ENCODE assay signal across 25 mouse cellular contexts in genomic region chr11:69589207-69589834, GRCm38 (mm10). TPM values are rescaled to one million over a fixed set of nuclear protein-coding genes. Genes with fewer than 3 reads are reported as not detected.
DNase-seq lines count a peak whose midpoint lies in the region; ATAC-seq and TF ChIP-seq lines count a peak whose summit lies in the region.
"Had no signal": no experiment of that assay in that cellular context is flagged by ENCODE, and none has a peak within 500 bp of the region (broad histone marks: within the 10 kb centered on the region; RNA-seq: fewer than 3 reads in every experiment).

No protein-coding gene starts in this region.

- H3K4me3 ChIP-seq in E14TG2a.4 (replicated peaks; ENCODE audit: low read length) = 0 out of 2 replicates have a peak overlapping the region, but pooled peaks have one; percentile 1
- H3K4me3 ChIP-seq in liver, embryonic 14.5 days (ENCODE audit: insufficient read depth in 1 of 2, low read depth in 2 of 2, low read length in 2 of 2) = no peak overlapping the region
- H3K4me3 ChIP-seq: embryonic facial prominence, embryonic 10.5 days; hindbrain, embryonic 12.5 days; left cerebral cortex, adult 2 months; limb, embryonic 13.5 days; midbrain, embryonic 15.5 days; neural tube, embryonic 15.5 days had no signal

- 32% methylated on average over 22 of the region's 22 CpGs for WGBS in liver, embryonic 14.5 days (ENCODE audit: insufficient replicate concordance)

- intact Hi-C loops in heart, postnatal 10 days (cut with DNase I) = no loop called here
- intact Hi-C loops in left cerebral cortex, postnatal 36 days (cut with DNase I) = no loop called here
- intact Hi-C loops in left cerebral cortex, postnatal 4 days (cut with DNase I) = no loop called here

- peak overlapping the region; percentile 45 for H3K4me2 ChIP-seq in liver, embryonic 14.5 days (ENCODE audit: low read depth)
- H3K4me2 ChIP-seq: hindbrain, embryonic 12.5 days; limb, embryonic 13.5 days; midbrain, embryonic 15.5 days; neural tube, embryonic 15.5 days had no signal

- H3K27me3 ChIP-seq in E14TG2a.4 (ENCODE audit: insufficient read depth, low read length) = no peaks in the 10 kb centered on the region
- no peaks in the 10 kb centered on the region for H3K27me3 ChIP-seq in liver, embryonic 14.5 days (ENCODE audit: control insufficient read depth, insufficient read depth, low read length)
- H3K27me3 ChIP-seq: hindbrain, embryonic 12.5 days; limb, embryonic 13.5 days; midbrain, embryonic 15.5 days; neural tube, embryonic 15.5 days had no signal

- peak; percentile 79 for TF ChIP-seq EP300 in liver, embryonic 14.5 days (IDR thresholded peaks at IDR 0.05; ENCODE audit: low read depth)

- peak overlapping the region; percentile 29 for H3K9ac ChIP-seq in liver, embryonic 14.5 days (replicated peaks)
- H3K9ac ChIP-seq: hindbrain, embryonic 12.5 days; limb, embryonic 13.5 days; midbrain, embryonic 15.5 days; neural tube, embryonic 15.5 days had no signal

- DNase-seq in heart, adult 11 months = peak; percentile 87
- DNase-seq in heart, postnatal 10 days = no peak
- DNase-seq in liver, embryonic 14.5 days (ENCODE audit: low read depth in 3 of 3, low spot score in 3 of 3) = no peak
- DNase-seq in layer of hippocampus, adult 11-12 months (ENCODE audit: low spot score) = no peak
- no peak for DNase-seq in left cerebral cortex, postnatal 36 days (ENCODE audit: low spot score in 2 of 2)
- no peak for DNase-seq in left cerebral cortex, postnatal 4 days
- DNase-seq: adrenal gland, postnatal 10 days; B cell, adult 2 months; cerebellum, adult 11 months; gastrocnemius, postnatal 25 days; kidney, adult 8-10 months; kidney, postnatal 25 days; thymus, postnatal 36 days had no signal

- H3K27ac ChIP-seq in liver, embryonic 14.5 days = peak overlapping the region; percentile 66
- H3K27ac ChIP-seq: embryonic facial prominence, embryonic 10.5 days; hindbrain, embryonic 12.5 days; left cerebral cortex, adult 2 months; limb, embryonic 13.5 days; midbrain, embryonic 15.5 days; neural tube, embryonic 15.5 days had no signal

- peaks cover 90% of the 10 kb centered on the region for H3K4me1 ChIP-seq in E14TG2a.4 (replicated peaks; ENCODE audit: low read depth, low read length)
- H3K4me1 ChIP-seq in liver, embryonic 14.5 days (replicated peaks; ENCODE audit: control insufficient read depth in 2 of 2, insufficient read depth in 2 of 2, low read length in 1 of 2) = peaks cover 50 to 67% of the 10 kb centered on the region in 2 experiments
- H3K4me1 ChIP-seq: hindbrain, embryonic 12.5 days; limb, embryonic 13.5 days; midbrain, embryonic 15.5 days; neural tube, embryonic 15.5 days had no signal

- 0 out of 2 replicates have a peak, but pooled peaks have one; percentile 7 for ATAC-seq in erythroblast, adult 5-6 weeks (replicated peaks; ENCODE audit: low FRiP score, poor library complexity, severe bottlenecking)
- peak; percentile 78 for ATAC-seq in liver, embryonic 14.5 days (ENCODE audit: insufficient read depth)
- ATAC-seq: forebrain, embryonic 14.5 days; inflammation-experienced regulatory T-cells, adult 6 months; midbrain, embryonic 15.5 days had no signal

- no peaks in the 10 kb centered on the region for H3K9me3 ChIP-seq in E14TG2a.4 (ENCODE audit: low read length)
- H3K9me3 ChIP-seq in liver, embryonic 14.5 days (ENCODE audit: control insufficient read depth, low read length) = no peaks in the 10 kb centered on the region
- H3K9me3 ChIP-seq: embryonic facial prominence, embryonic 10.5 days; hindbrain, embryonic 12.5 days; limb, embryonic 13.5 days; midbrain, embryonic 15.5 days; neural tube, embryonic 15.5 days had no signal

- no peak for TF ChIP-seq CTCF in E14TG2a.4 (conservative IDR thresholded peaks at IDR 0.05; ENCODE audit: low read length)
- TF ChIP-seq CTCF in liver, embryonic 14.5 days (IDR thresholded peaks at IDR 0.05; ENCODE audit: low read depth) = no peak

- H3K36me3 ChIP-seq in E14TG2a.4 (ENCODE audit: insufficient read depth, low read length) = peaks cover 98% of the 10 kb centered on the region
- H3K36me3 ChIP-seq in liver, embryonic 14.5 days (replicated peaks; ENCODE audit: control insufficient read depth, insufficient read depth, low read depth) = peaks cover 34% of the 10 kb centered on the region

RNA-seq across cellular contexts. Expression of gene Trp53, which starts 9.2 kb away (rescaled TPM):
- 10 to 100 TPM; 32.5 to 45.2 TPM for total RNA-seq in heart, postnatal 10 days (2021)
- 44.6 and 56.8 TPM in 2 replicates for total RNA-seq in erythroblast, adult 5-6 weeks (2015; ENCODE audit: low replicate concordance)
- 25.1 and 28.0 TPM in 2 replicates for total RNA-seq in erythroblast, adult 5-6 weeks (2017; ENCODE audit: low replicate concordance)
- 68.7 and 76.7 TPM in 2 replicates for polyA plus RNA-seq in liver, embryonic 14.5 days (2012; rRNA removed)
- 61.2 and 66.4 TPM in 2 replicates for polyA plus RNA-seq in liver, embryonic 14.5 days (2014; fragmentation: Nextera tagmentation; extraction: Ambion mirVana)
- 10 to 100 TPM; 21.7 to 22.6 TPM for total RNA-seq in left cerebral cortex, postnatal 36 days (2021)
- 10 to 100 TPM; 38.0 to 39.1 TPM for total RNA-seq in left cerebral cortex, postnatal 4 days (2021)

RNA-seq across cellular contexts. Expression of gene Wrap53, which starts 9.3 kb away (rescaled TPM):
- 1 to 10 TPM; 5.9 to 6.8 TPM for total RNA-seq in heart, postnatal 10 days (2021)
- total RNA-seq in erythroblast, adult 5-6 weeks (2015; ENCODE audit: low replicate concordance) = 18.4 and 21.3 TPM in 2 replicates
- 7.7 and 8.9 TPM in 2 replicates for total RNA-seq in erythroblast, adult 5-6 weeks (2017; ENCODE audit: low replicate concordance)
- polyA plus RNA-seq in liver, embryonic 14.5 days (2012; rRNA removed) = 10.8 and 12.7 TPM in 2 replicates
- polyA plus RNA-seq in liver, embryonic 14.5 days (2014; fragmentation: Nextera tagmentation; extraction: Ambion mirVana) = 14.8 and 16.1 TPM in 2 replicates
- total RNA-seq in left cerebral cortex, postnatal 36 days (2021) = 10 to 100 TPM; 10.2 to 10.8 TPM
- 1 to 10 TPM; 8.5 to 8.6 TPM for total RNA-seq in left cerebral cortex, postnatal 4 days (2021)

RNA-seq across cellular contexts. Expression of gene Atp1b2, which starts 16.4 kb away (rescaled TPM):
- total RNA-seq in heart, postnatal 10 days (2021) = 10 to 100 TPM; 29.9 to 36.5 TPM
- 10.6 and 24.0 TPM in 2 replicates for total RNA-seq in erythroblast, adult 5-6 weeks (2015; ENCODE audit: low replicate concordance)
- total RNA-seq in erythroblast, adult 5-6 weeks (2017; ENCODE audit: low replicate concordance) = 1.2 and 4.0 TPM in 2 replicates
- polyA plus RNA-seq in liver, embryonic 14.5 days (2012; rRNA removed) = 20.6 and 25.2 TPM in 2 replicates
- 21.3 and 29.8 TPM in 2 replicates for polyA plus RNA-seq in liver, embryonic 14.5 days (2014; fragmentation: Nextera tagmentation; extraction: Ambion mirVana)
- 100 to 1,000 TPM; 398 to 420 TPM for total RNA-seq in left cerebral cortex, postnatal 36 days (2021)
- total RNA-seq in left cerebral cortex, postnatal 4 days (2021) = 100 to 1,000 TPM; 166 to 200 TPM

RNA-seq across cellular contexts. Expression of gene Shbg, which starts 28.4 kb away (rescaled TPM):
- not detected for total RNA-seq in heart, postnatal 10 days (2021)
- total RNA-seq in erythroblast, adult 5-6 weeks (2015; ENCODE audit: low replicate concordance) = not detected in 2 replicates
- total RNA-seq in erythroblast, adult 5-6 weeks (2017; ENCODE audit: low replicate concordance) = 0.51 TPM in 1 of 2 replicates, not detected in the other
- 21.4 and 23.5 TPM in 2 replicates for polyA plus RNA-seq in liver, embryonic 14.5 days (2012; rRNA removed)
- 28.4 and 33.2 TPM in 2 replicates for polyA plus RNA-seq in liver, embryonic 14.5 days (2014; fragmentation: Nextera tagmentation; extraction: Ambion mirVana)
- total RNA-seq in left cerebral cortex, postnatal 36 days (2021) = not detected
- not detected for total RNA-seq in left cerebral cortex, postnatal 4 days (2021)
- total RNA-seq: left cerebral cortex, adult 2 months; megakaryocyte, adult 5-6 weeks had no signal
- polyA plus RNA-seq: embryonic facial prominence, embryonic 10.5 days; forebrain, embryonic 14.5 days; hindbrain, embryonic 12.5 days; limb, embryonic 13.5 days; lung, embryonic 16.5 days; midbrain, embryonic 15.5 days; neural tube, embryonic 15.5 days had no signal

RNA-seq across cellular contexts. Expression of gene Efnb3, which starts 29.3 kb away (rescaled TPM):
- 100 to 1,000 TPM in 1 of 2 experiments, 10 to 100 TPM in 1; 97.6 to 115 TPM for total RNA-seq in heart, postnatal 10 days (2021)
- total RNA-seq in erythroblast, adult 5-6 weeks (2015; ENCODE audit: low replicate concordance) = 1.2 TPM in 1 of 2 replicates, not detected in the other
- 1.3 and 2.2 TPM in 2 replicates for total RNA-seq in erythroblast, adult 5-6 weeks (2017; ENCODE audit: low replicate concordance)
- polyA plus RNA-seq in liver, embryonic 14.5 days (2012; rRNA removed) = 1.0 TPM in 2 replicates
- polyA plus RNA-seq in liver, embryonic 14.5 days (2014; fragmentation: Nextera tagmentation; extraction: Ambion mirVana) = 0.13 and 0.14 TPM in 2 replicates
- 10 to 100 TPM; 56.1 to 57.3 TPM for total RNA-seq in left cerebral cortex, postnatal 36 days (2021)
- total RNA-seq in left cerebral cortex, postnatal 4 days (2021) = 100 to 1,000 TPM; 180 to 225 TPM

Comparison
In these comparisons a context has a peak if more than half of its experiments do, and no peak if none do; other contexts are left out.
1. RNA of gene Atp1b2, which starts 16.4 kb away (total RNA-seq): 398 to 420 TPM in left cerebral cortex, postnatal 36 days and 166 to 200 TPM in left cerebral cortex, postnatal 4 days; 29.9 to 36.5 TPM in heart, postnatal 10 days and 1.2 to 24.0 TPM in erythroblast, adult 5-6 weeks; every median in the first group is over 4 times any median in the second.